Mouse (Mus musculus): ENCODE measurements around the gene Ccpg1. TPM values are rescaled to one million over a fixed set of nuclear protein-coding genes. Genes with fewer than 3 reads are reported as not detected.
A peak's percentile ranks its signal among the peaks of the same experiment; 100 is the strongest.

Gene Ccpg1
- total RNA-seq, 2 experiments from 2014 or later = 104 to 117 TPM

DNA sequence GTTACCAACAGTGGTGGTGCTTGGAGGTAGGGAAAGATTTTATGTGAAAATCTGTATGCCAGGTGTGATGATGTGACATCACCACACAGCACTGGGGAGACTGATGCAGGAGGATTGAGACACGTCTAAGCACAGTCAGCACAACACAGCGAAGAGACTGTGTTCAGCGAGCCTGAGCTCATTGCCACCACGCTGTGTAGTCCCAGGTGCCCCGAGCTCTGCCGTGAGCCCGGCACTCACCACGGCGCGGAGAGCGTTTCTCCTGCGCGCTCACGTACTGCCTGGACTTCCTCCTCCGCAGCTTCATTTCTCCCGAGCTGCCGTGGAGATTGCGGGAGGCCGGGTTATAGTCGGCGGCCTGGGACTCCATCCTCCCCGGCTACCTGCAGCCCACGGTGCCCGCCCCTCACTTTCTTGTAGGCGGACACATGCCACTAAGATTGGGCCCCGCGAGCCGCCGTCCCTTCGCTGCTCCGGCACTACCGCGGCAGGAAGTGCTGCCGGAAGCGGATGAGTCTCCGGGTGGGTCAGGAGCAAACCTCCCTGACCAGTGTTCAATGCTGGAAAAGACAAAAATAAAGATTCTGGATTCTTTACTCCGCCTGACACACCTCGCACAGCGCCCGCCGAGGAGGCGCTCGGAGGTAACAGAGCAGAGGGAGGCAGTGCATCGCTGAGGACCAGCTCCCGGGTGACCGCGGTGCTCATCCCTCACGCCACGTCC is 54.2 kb downstream of the Ccpg1 start:
- DNase-seq (ENCODE audit: low spot score in 2 of 2) = peak; percentile 89 to 96
- intact Hi-C loops (cut with DNase I) = no loop called here

- intact Hi-C loops (cut with DNase I) = no loop called here
- no peak for DNase-seq (ENCODE audit: low spot score in 2 of 2)
These were observed 54.9 kb downstream of the Ccpg1 start, which contains the start of gene Pigb for GRCm38 (mm10) chr9:73040080-73040479. Pigb (minus strand) TSS chr9:73040378.

DNA sequence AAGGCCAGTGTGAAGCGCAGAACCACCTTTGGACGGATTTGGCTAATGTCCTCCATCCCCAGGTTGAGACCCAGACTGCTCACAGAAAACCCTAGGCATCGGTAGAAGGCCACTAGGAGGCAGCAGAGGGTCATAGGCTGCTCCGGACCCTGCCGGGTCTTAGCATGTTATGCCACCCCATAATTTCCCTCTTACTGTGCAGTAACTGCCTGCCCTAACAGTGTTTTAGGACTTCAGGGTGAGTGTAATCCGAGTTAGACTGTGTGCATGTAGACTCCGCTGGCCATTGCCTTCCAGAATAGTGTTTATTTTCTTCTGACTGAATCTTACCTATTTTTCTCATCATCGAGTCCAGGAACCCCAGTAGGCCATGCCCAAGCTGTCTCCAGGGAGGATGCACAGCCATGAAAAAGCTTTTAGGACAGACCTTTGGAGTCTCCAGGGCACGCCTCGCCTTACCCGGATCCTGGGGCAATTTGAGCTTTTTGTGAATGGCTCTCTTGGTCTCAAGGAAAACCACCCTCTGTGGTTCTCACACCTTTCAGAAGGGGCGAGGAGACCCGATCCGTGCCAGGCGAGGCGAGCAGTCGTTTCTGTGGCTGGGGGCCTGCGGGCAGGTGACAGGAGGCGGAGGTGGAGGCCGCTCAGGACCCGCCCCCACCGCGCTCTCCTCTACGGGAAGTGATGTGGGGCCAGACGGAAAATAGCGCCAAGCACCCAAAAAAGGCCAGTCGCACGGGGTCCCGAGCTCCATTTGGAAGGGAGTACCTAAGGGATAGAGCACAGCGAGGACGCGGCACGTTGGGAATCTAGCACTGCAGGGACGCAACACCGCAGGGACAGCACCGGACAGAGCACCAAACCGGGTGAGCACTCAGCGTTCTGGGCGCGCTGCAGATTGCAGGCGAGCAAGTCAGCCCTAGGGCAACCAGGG is 59.2 kb downstream of the Ccpg1 start, which contains the start of gene Rab27a:
TSS of gene Rab27a (plus strand) at position 709 of the 934 bp plus-strand sequence.
- intact Hi-C loops (cut with DNase I) = loop anchor here (1.0 kb wide), 1 partner anchor 47 kb away; no protein-coding TSS in a partner anchor
- peak; percentile 75 to 88 for DNase-seq (ENCODE audit: low spot score in 2 of 2)

GRCm38 (mm10) chr9:73045204-73045603 is 60.0 kb downstream of the Ccpg1 start:
- intact Hi-C loops (cut with DNase I) = no loop called here
- no peak for DNase-seq (ENCODE audit: low spot score in 2 of 2)

- intact Hi-C loops (cut with DNase I) = no loop called here
- DNase-seq (ENCODE audit: low spot score in 2 of 2) = no peak
These were observed 60.5 kb downstream of the Ccpg1 start for GRCm38 (mm10) chr9:73045711-73046110.

DNA sequence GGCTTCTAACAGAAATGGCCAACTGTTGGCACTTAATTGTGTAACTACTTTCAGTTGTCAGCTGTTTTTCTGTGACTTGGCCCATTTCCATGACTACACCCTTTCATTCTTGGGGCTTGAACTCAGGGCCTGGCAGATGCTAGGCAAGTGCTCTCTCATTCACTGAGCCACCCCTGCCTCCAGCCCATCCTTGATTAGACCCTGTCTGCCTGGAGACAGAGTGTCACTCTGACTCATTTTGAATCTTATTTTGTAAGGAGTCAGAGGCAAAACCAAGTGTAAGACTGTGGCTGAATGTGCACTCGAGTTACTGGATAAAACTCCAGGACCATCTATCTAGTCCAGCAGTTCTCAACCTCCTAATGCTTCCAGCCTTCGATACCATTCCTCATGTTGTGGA is 62.7 kb downstream of the Ccpg1 start:
- DNase-seq (ENCODE audit: low spot score in 2 of 2) = no peak
- intact Hi-C loops (cut with DNase I) = no loop called here

GRCm38 (mm10) chr9:73048927-73049326 is 63.7 kb downstream of the Ccpg1 start:
- intact Hi-C loops (cut with DNase I) = no loop called here

GRCm38 (mm10) chr9:73049833-73050232 is 64.6 kb downstream of the Ccpg1 start:
- intact Hi-C loops (cut with DNase I) = no loop called here
- DNase-seq (ENCODE audit: low spot score in 2 of 2) = no peak

More at GRCm38 (mm10) chr9:73048927-73049326, 63.7 kb downstream of the Ccpg1 start:
- no peak for DNase-seq (ENCODE audit: low spot score in 2 of 2)

- intact Hi-C loops (cut with DNase I) = no loop called here
- DNase-seq (ENCODE audit: low spot score in 2 of 2) = no peak
These were observed 65.4 kb downstream of the Ccpg1 start for GRCm38 (mm10) chr9:73050606-73051005.

DNA sequence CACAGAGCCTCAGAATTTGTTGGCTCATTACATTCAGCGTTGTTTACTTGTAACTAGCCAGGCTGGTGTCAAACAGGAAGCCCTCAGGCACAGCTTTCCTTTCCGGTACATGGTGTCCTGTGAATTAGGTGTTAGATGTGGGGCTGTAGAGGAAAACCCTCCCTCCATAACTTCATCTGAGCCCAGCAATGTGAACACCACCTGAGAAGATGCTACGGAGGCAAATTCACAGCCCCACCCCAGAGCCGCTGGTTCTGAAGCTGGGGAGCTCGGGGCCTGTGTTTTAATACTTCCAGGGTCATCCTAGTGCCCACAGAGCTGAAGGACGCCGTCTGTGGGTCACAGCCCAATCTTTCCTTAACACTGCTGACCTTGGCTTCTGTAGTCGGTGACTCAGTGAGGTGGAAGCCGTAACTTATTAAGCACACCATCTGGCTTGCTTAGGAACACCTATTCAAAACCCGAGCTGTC is 70.2 kb downstream of the Ccpg1 start:
- no peak for DNase-seq (ENCODE audit: low spot score in 2 of 2)
- intact Hi-C loops (cut with DNase I) = no loop called here

GRCm38 (mm10) chr9:73059224-73059623 is 74.0 kb downstream of the Ccpg1 start:
- intact Hi-C loops (cut with DNase I) = no loop called here
- DNase-seq (ENCODE audit: low spot score in 2 of 2) = no peak

DNA sequence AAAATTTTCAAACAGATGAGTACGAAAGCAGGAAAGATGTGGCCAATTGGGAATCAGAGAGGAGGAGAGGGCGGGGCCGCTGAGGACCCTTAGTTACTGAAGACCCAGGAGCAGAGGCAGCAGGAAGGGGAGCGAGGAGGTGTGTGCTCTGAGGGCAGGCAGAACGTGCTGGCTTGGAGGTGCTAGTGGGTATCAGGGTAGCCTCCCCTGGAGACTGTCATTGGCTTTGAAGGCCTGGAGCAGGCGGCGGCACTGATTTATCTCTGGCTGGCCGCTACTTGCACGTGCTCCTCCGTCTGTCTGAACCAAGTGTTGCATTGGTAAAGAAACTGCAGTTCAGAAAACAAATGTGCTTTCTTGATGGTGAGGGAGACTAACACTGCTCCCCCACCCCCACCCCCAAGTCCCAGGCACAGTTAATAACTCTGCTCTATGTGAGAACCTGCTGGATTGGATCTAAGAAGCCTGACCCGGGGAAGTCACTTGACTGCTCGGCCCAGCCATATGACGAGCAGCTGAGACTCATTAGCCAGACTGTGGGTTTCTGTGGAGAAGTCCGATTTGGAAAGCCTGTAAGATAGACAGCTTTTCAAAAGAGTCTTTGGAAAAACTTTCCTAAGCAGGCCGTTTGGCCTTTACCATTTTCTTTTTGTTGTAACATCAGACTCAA is 78.5 kb downstream of the Ccpg1 start:
- DNase-seq (ENCODE audit: low spot score in 2 of 2) = no peak
- intact Hi-C loops (cut with DNase I) = no loop called here

Small RNA genes lying within 50 kb of the gene (microRNA-seq; reads per million reads assigned to microRNA genes)
- 0 reads per million in 2 experiments for gene Gm27353

Other genes with a start within 250 kb of the Ccpg1 start
- gene Prtg, start 178.6 kb upstream of the Ccpg1 start, total RNA-seq (2021) = 1 to 10 TPM; 1.1 to 1.4 TPM
- gene Pygo1, start 59.8 kb upstream of the Ccpg1 start, total RNA-seq (2021) = 10 to 100 TPM; 12.0 to 13.0 TPM
- 1 to 10 TPM; 1.1 to 1.7 TPM for gene Dyx1c1, start 26.6 kb upstream of the Ccpg1 start, total RNA-seq (2021)
- under 1 TPM in 1 of 2 experiments, not detected in 1; 0.29 TPM for gene Gm44503, start 26.6 kb upstream of the Ccpg1 start, total RNA-seq (2021)
- 1 to 10 TPM; 7.6 to 8.6 TPM for gene Ccpg1os, start within 50 bp of the Ccpg1 start, total RNA-seq (2021)
- gene Pigb, start 54.9 kb downstream of the Ccpg1 start, total RNA-seq (2021) = 10 to 100 TPM; 15.2 to 15.4 TPM
- gene Rab27a, start 59.4 kb downstream of the Ccpg1 start, total RNA-seq (2021) = 1 to 10 TPM; 5.9 to 8.2 TPM
- gene Khdc3, start 116.4 kb downstream of the Ccpg1 start, total RNA-seq (2021) = 1 to 10 TPM; 1.2 to 1.4 TPM
- not detected for gene Gm20509, start 117.0 kb downstream of the Ccpg1 start, total RNA-seq (2021)
- 10 to 100 TPM; 51.8 to 56.9 TPM for gene Rsl24d1, start 128.0 kb downstream of the Ccpg1 start, total RNA-seq (2021)

Measured in left cerebral cortex, postnatal 14 days (tissue).